Mouse (Mus musculus): Measurements from ENCODE around the gene Acp6. TPM values are rescaled to one million over a fixed set of nuclear protein-coding genes. Genes with fewer than 3 reads are reported as not detected.
"Not testable (repeated sequence)": the region's sequence is repeated elsewhere in the genome, so short reads cannot be mapped to it uniquely, and the experiment has no call there.

Gene Acp6
- total RNA-seq (2014; fragmentation: Nextera tagmentation) (51.8 and 65.2 TPM in 2 replicates), total RNA-seq (2017) (20.3 and 22.9 TPM in 2 replicates)

- ATAC-seq (replicated peaks; ENCODE audit: poor library complexity, severe bottlenecking) = peak; percentile 85
These were observed at the start of gene Acp6 for GRCm38 (mm10) chr3:97158611-97159508. TSS of gene Acp6 (plus strand) at chr3:97158777.

GRCm38 (mm10) chr3:97117511-97117910 lies 41.1 kb upstream of the Acp6 start:
- no peak for ATAC-seq (replicated peaks; ENCODE audit: poor library complexity, severe bottlenecking)

- ATAC-seq (replicated peaks; ENCODE audit: poor library complexity, severe bottlenecking) = no peak
These were observed 40.3 kb upstream of the Acp6 start for GRCm38 (mm10) chr3:97118313-97118712.

DNA sequence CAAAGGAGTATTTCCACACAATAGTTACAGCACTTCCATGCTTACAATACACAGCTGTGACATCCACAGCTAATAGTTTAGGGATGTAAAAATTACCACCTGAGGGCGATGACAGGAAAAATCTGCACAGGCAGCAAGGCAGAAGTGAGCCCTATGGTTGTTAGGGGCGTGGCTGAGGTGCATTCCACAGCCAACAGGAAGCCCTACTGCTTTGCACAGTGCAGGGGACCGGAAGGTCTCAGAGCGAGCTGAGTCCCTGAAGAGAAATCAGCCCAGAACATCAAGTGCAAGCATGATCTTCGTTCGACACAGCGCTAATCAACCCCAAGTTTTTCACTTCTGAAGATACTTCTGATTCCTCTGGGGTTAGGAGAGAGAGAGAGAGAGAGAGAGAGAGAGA lies 34.4 kb upstream of the Acp6 start:
- ATAC-seq (replicated peaks; ENCODE audit: poor library complexity, severe bottlenecking) = peak; percentile 98

DNA sequence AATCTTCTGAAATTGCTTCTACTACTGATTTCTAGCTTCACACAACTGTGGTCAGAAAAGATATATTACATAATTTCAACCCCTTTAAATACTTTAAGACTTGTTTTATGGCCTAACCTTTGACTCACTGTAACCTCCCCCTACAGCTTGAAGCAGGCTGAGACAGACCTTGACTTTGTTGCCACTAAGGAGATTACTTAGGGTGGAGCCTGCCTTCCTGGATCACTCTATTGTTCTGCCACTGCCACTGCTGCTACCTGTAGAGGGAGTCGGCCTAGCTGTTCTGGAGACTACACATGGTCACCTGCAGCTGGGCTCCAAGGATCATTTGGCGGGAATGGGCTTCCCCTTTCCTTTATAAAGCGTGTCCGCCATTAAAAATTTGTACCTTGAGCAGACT lies 29.2 kb upstream of the Acp6 start:
- ATAC-seq (replicated peaks; ENCODE audit: poor library complexity, severe bottlenecking) = no peak

- not testable (repeated sequence) for ATAC-seq (replicated peaks; ENCODE audit: poor library complexity, severe bottlenecking)
These were observed 20.9 kb upstream of the Acp6 start for GRCm38 (mm10) chr3:97137666-97138065.

DNA sequence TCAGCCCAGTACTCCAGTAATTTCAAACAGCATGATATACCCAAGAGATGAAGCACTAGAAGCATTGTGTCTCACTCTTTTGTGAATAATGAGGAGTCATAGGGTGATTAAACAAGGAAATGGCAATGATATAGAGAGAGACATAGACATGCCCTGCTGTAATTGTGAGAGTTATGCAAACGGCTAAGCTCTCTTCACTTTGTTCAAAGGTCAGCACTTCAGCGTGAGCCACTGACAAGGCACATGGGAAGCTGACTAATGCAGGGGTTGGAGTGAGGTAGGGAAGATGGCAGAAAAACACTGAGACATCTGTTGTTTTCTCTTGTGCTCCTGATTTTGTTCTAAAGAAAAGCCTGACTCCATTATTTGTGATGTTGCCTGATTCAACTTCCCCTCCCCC lies 7.5 kb upstream of the Acp6 start:
- ATAC-seq (replicated peaks; ENCODE audit: poor library complexity, severe bottlenecking) = no peak

GRCm38 (mm10) chr3:97156431-97156830 lies 2.1 kb upstream of the Acp6 start:
- ATAC-seq (replicated peaks; ENCODE audit: poor library complexity, severe bottlenecking) = no peak

DNA sequence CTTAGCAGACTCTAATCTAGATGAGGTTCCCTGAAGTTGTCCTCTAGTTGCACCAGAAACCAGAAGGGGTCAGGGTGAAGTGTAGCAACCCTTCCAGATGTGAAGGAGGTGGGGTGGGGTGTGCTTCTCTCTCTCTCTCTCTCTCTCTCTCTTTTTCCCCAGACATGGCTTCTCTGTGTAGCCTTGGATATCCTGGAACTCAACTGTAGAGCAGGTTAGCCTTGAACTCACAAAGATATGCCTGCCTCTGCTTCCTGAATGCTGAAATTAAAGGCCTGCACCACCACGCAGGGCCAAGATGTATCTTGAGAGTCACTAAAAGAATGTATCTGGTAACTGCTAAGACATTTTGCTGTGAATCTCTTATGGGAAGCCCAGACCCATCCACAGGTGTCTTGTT lies 1.3 kb upstream of the Acp6 start:
- no peak for ATAC-seq (replicated peaks; ENCODE audit: poor library complexity, severe bottlenecking)

DNA sequence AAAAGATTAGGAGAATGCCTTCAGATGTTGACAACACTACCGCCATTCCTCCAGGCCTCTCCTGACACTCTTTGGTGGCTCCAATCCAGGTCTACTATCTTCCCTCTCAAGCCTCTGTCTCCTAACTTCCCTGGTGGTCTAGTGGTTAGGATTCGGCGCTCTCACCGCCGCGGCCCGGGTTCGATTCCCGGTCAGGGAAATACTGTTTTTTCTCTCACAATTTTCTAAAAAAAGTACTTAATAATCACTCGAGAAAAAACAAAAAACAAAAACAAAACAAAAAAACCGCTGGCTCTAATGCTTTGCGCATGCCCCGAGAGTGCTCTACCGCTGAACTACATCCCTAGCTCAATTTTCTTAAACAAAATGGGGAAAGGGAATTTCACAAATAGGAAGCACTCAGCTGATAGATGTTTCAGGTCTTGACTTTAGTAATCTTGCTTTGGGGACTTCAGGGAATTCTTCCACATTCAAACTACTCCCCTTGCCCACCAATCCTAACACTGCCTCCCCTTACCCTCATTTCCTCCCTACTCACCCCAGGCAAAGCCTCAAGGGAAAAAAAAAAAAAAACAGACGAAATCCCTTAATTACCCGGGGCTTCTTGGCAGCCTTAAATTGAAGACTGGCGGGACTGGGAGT lies 498 bp upstream of the Acp6 start:
- ATAC-seq (replicated peaks; ENCODE audit: poor library complexity, severe bottlenecking) = peak; percentile 36

- no peak for ATAC-seq (replicated peaks; ENCODE audit: poor library complexity, severe bottlenecking)
These were observed 903 bp downstream of the Acp6 start for GRCm38 (mm10) chr3:97159509-97159850.

- no peak for ATAC-seq (replicated peaks; ENCODE audit: poor library complexity, severe bottlenecking)
These were observed 1.4 kb downstream of the Acp6 start for GRCm38 (mm10) chr3:97159986-97160385.

DNA sequence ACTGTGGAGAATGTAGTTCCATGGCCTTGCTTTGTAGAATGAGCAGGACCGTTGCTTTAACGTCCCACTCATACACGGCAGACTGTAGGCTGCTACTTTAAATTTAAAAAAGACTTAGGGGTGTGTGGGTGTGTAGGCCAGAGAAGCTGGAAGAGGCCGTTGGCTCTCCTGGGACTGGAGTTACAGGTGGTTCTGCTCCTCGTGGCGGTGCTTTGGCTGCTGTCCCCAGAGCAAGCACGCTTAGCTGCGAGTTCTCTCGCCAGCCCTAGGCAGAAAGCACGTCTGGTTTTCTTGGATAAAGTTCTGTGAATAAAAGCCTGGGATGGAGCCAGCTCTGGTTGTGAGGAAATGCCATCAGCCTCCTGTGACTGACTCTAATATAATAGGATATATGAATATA lies 2.3 kb downstream of the Acp6 start:
- no peak for ATAC-seq (replicated peaks; ENCODE audit: poor library complexity, severe bottlenecking)

GRCm38 (mm10) chr3:97161773-97162172 lies 3.2 kb downstream of the Acp6 start:
- no peak for ATAC-seq (replicated peaks; ENCODE audit: poor library complexity, severe bottlenecking)

DNA sequence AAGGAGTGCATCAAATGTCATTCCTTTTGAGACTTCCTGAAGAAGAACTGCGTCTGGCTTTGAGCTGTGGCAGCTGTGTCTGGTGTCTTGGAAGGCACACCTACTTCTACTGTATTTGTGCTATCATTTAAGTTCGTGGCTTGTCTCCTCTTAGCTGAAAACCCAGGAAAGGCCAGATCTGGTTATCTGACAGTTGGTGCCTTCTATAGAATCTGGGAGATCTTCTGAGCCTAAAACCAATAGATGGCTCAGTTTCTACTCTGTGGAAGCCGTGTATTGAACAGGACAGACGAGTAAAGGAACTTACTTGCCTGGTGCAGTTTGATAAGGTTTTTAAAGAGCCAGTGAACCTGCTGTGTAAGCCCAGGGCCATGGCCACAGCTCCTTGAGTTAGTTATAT lies 5.9 kb downstream of the Acp6 start:
- no peak for ATAC-seq (replicated peaks; ENCODE audit: poor library complexity, severe bottlenecking)

- no peak; the same call in 1 of the 2 replicates for ATAC-seq (replicated peaks; ENCODE audit: poor library complexity, severe bottlenecking)
These were observed 8.5 kb downstream of the Acp6 start for GRCm38 (mm10) chr3:97167126-97167525.

DNA sequence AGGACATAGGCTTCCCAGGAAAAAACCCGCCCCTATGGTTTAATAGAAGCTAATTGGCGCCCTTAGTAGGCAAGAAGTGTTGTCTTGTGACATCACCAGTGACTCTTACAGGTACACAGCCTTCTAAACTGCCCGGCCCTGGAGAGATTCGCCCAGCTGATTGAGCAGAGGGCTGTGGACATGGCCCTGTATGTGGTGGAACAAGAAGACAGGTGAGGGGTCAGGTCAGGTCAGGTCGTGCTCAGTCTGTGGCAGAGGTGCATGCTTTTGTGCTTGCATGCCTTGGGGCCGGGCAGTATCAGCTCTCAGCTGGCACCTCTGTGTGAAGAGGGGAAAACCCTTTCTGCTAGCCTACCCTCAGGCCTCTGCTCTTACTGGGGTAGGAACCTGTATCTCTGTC lies 13.0 kb downstream of the Acp6 start:
- ATAC-seq (replicated peaks; ENCODE audit: poor library complexity, severe bottlenecking) = no peak

GRCm38 (mm10) chr3:97172231-97172630 lies 13.7 kb downstream of the Acp6 start:
- no peak for ATAC-seq (replicated peaks; ENCODE audit: poor library complexity, severe bottlenecking)

- no peak for ATAC-seq (replicated peaks; ENCODE audit: poor library complexity, severe bottlenecking)
These were observed 14.1 kb downstream of the Acp6 start for GRCm38 (mm10) chr3:97172632-97173031.

DNA sequence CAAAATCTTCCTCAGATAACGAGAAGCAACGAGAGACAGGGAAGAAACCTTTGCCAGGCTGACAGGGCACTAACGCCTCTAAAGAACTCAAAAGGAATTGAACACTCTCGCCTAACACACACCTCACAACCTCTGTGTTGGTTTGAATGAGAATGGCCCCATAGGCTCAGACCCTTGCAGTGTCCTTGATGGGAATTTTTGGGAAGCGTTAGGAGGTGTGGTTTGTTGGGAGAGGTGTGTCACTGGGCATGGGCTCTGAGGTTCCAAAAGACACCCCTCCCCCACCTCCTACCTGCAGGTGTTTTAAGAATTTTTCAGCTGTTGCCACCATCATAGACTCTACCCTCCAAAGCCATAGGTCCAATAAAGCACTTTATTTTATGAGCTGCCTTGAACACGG lies 20.3 kb downstream of the Acp6 start:
- no peak for ATAC-seq (replicated peaks; ENCODE audit: poor library complexity, severe bottlenecking)

- ATAC-seq (replicated peaks; ENCODE audit: poor library complexity, severe bottlenecking) = no peak
These were observed 21.9 kb downstream of the Acp6 start for GRCm38 (mm10) chr3:97180527-97180926.

DNA sequence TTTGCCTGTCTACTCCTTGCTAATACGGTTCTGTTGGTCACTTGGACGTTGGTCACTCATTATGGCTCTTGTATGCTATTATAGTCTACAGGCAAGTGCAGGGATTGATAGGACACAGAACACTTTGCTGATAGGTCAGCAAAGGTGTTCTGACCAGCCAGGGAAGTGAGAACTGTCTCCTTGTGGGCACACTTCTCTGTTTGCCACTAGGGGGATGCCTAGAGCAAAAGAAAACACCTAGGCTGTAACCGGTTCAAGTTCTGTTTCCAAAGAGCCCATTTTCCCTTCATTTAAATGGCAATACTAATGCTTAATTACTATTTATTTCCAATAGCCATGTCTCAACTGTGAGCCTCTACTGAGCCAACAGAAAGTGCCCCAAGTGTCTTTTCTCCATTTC lies 25.2 kb downstream of the Acp6 start:
- ATAC-seq (replicated peaks; ENCODE audit: poor library complexity, severe bottlenecking) = no peak; the same call in 1 of the 2 replicates

Data from granulocyte monocyte progenitor cell, adult 5-6 weeks (primary cell).